Mouse (Mus musculus): ENCODE measurements around the gene Bet1l.

GRCm38 (mm10) chr7:140902036-140902875, 44.9 kb upstream of the Bet1l start:
- TF ChIP-seq CTCF (IDR thresholded peaks at IDR 0.05; ENCODE audit: extremely low read depth, insufficient read length, insufficient replicate concordance, low read depth, low read length) (no peak), POLR2A (IDR thresholded peaks at IDR 0.05; ENCODE audit: low read depth, low read length) (no peak)

All from small intestine, adult 2 months (tissue).